Mouse (Mus musculus): ENCODE data around the gene Echs1.

Echs1 gene

DNA sequence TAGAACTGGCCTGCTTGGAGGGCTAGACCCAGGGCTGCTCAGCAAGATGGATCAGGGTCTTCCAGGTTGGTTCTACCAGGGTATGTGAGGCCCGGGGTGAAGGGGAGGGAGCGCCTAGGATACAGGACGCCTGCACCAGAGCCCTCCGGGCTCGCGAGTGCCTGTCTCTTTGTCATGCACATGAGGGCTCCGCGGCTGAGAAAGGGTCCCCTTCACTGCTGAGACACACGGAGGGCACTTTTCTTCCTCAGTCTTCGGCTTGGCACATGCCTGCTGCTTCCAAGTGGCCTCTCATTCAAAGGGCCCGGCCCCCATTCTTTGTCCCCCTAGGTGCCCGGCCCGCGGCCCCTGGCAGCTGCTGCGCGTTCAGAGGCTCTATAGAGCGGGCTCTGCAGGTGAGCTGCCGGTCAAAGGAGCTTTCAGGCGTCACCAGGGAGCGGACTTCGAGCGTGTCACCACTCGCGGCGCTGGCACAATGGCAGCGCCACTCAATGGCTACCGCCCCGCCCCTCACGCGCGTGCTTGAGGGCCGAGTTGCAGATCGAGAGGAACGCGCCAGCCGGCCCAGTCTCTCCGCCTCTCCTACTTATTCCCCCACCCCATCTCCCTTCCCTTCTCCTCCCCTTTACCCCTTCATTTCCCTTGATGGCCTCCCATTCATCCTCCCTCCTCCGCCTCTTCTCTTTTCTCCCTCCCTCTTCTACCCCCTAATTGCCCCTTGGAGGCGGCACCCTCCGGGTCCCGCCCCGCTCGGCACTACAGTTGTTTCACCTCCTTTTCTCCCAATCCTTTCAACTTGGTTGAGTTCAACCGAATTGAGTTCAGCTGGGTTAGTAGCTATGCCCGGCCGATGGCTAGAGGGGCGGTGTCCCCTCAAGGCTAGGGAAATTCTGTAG, 55.1 kb downstream of the Echs1 start:
- DNase-seq = peak; percentile 35 to 46

DNA sequence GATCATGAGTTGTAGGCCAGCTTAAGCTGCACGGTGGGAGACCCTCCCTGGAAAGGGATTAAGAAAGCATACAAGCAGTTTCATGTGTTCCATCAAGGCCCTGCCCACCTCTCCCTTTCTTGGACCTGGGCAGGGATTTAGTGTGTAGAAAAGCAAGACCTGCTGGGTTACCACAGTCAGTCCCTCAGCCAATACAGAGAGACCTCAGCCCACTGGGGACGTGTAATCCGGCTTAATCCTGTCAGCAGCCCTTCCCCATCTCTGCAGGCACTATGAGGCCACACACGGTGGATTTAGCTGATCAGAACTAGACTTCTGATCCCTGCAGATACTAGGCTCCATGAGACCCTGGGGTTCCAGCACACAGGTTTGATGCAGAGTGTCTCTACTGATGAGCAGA, 56.7 kb downstream of the Echs1 start:
- no peak for DNase-seq

DNA sequence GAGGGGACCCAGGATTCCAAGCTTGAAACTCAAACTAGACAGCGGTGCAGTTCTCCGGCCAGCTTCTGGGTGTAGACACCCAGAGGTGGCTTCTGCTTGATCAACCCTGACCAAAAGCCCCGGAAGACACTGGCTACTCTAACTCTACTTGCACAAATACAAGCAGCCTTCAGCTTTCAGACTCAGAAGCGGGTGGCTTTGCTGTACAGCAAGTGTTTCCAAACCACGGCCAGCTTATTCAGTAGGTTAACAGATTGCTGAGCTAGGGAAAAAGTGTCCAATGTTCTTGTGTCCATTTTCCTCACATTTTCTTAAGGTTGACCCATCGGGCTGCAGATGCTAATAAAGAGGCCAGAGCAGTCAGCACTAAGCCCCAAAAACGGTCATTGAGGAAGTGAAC, 57.7 kb downstream of the Echs1 start:
- no peak for DNase-seq

- peak; percentile 40 to 50 for DNase-seq
These were observed 58.6 kb downstream of the Echs1 start for GRCm38 (mm10) chr7:140057413-140058407.

Data from lung, postnatal 4 days (tissue).